Mouse (Mus musculus) thymus, adult 2 months (tissue): Measurements from ENCODE around the gene Ccdc152.

Experiments used
- CTCF ChIP-seq: fragments of 200-500 bp; IDR thresholded peaks from 2 replicates; pipeline ENCODE4 v1.5.1; 2012; ENCODE audit warnings: mild to moderate bottlenecking, control low read depth, low read length, moderate library complexity, borderline replicate concordance; ENCODE audit not compliant: control insufficient read depth, poor library complexity, insufficient read depth; ENCODE audit errors: extremely low read depth
- POLR2A ChIP-seq: fragments of 200-500 bp; IDR thresholded peaks from 2 replicates; pipeline ENCODE4 v1.6.1; 2012; ENCODE audit warnings: mild to moderate bottlenecking, low read length, control low read depth, moderate library complexity; ENCODE audit not compliant: control insufficient read depth, poor library complexity, insufficient read depth; ENCODE audit errors: extremely low read depth

DNA sequence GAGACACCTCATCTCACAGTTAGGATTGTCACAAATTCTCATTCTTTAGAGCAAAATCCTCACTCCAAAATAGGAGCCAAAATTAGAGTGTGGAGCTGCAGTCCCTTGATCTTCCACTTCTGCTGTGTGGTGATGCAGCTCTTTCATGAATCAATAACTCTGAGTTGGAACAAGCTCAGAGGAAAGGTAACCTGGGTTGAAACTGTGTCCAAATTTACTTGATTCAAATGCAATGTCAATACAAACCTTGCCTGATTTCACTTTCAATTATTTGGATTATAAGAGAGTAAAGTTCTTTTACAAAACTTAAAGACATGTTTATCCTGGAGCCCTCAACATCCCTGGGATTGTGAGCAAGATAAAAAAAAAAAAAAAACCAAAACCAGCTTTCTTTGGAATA, 19.7 kb upstream of the Ccdc152 start:
- TF ChIP-seq POLR2A (no peak), CTCF (no peak)
